Mouse (Mus musculus): ENCODE measurements at regions not wholly inside any gene's neighbourhood (a gene's known extent, or its start where the extent isn't known, plus 50 kb on each side); places are given as distances from the start of the nearest gene placed in this dataset.

- H3K9me3 ChIP-seq (ENCODE audit: control insufficient read depth, low read length): no peaks in the 10 kb centered on the region
- no peaks in the 10 kb centered on the region for H3K27me3 ChIP-seq (ENCODE audit: control insufficient read depth)
- no peaks in the 10 kb centered on the region for H3K36me3 ChIP-seq (ENCODE audit: control insufficient read depth)
- no peaks in the 10 kb centered on the region for H3K4me1 ChIP-seq (ENCODE audit: control insufficient read depth)
- TF ChIP-seq GATA1 (IDR thresholded peaks at IDR 0.05; ENCODE audit: low read length): no peak
- TF ChIP-seq TAL1 (IDR thresholded peaks at IDR 0.05; ENCODE audit: low read length): no peak
- H3K4me3 ChIP-seq (replicated peaks): no peak overlapping the region
These were observed 51.7 kb upstream of the Hmga2 start for GRCm38 (mm10) chr10:120527951-120528350.

- Histone ChIP-seq H3K4me3 (replicated peaks) (no peak overlapping the region), H3K9me3 (ENCODE audit: control insufficient read depth, low read length) (no peaks in the 10 kb centered on the region), H3K27me3 (ENCODE audit: control insufficient read depth) (no peaks in the 10 kb centered on the region), H3K36me3 (ENCODE audit: control insufficient read depth) (no peaks in the 10 kb centered on the region), H3K4me1 (ENCODE audit: control insufficient read depth) (no peaks in the 10 kb centered on the region)
- TF ChIP-seq TAL1 (IDR thresholded peaks at IDR 0.05; ENCODE audit: low read length) (no peak), GATA1 (IDR thresholded peaks at IDR 0.05; ENCODE audit: low read length) (no peak)
These were observed 50.7 kb upstream of the Hmga2 start for GRCm38 (mm10) chr10:120526991-120527390.
